Comparison of ENCODE assay signal across 11 mouse cellular contexts in genomic region chr3:3000199-3000598, GRCm38 (mm10).
DNase-seq lines count a peak whose midpoint lies in the region; ATAC-seq lines count a peak whose summit lies in the region.
"Had no signal": no experiment of that assay in that cellular context is flagged by ENCODE, and none has a peak within 500 bp of the region (broad histone marks: within the 10 kb centered on the region; RNA-seq: fewer than 3 reads in every experiment).

No protein-coding gene starts in this region.

- 0 out of 2 replicates have a peak, but pooled peaks have one; percentile 42 for ATAC-seq in megakaryocyte progenitor cell, adult 5-6 weeks (replicated peaks; ENCODE audit: poor library complexity)
- ATAC-seq in cerebellum, adult (ENCODE audit: insufficient number of reproducible peaks, low FRiP score, low TSS enrichment): no peak

- intact Hi-C loops in heart, postnatal 25 days (cut with DNase I): no loop called here

- DNase-seq in heart, postnatal 4 days: peak; percentile 2
- no peak for DNase-seq in heart, postnatal 25 days (ENCODE audit: low spot score)
- DNase-seq in 3134 (ENCODE audit: extremely low read depth, insufficient read length, low spot score): peak; percentile 23
- DNase-seq in MEL-GATA-1-ER (ENCODE audit: extremely low read depth, low read depth): peak; percentile 40
- no peak for DNase-seq in gastrocnemius, adult 8-10 months (ENCODE audit: low spot score in 2 of 2)
- DNase-seq in left cerebral cortex, adult 18-20 months (ENCODE audit: low spot score in 2 of 2): no peak
- DNase-seq: gastrocnemius, postnatal 25 days; kidney, postnatal 10 days; thymus, adult 2 months had no signal

Comparison
In these comparisons a context has a peak if more than half of its experiments do, and no peak if none do; other contexts are left out.
1. DNase-seq: peak in heart, postnatal 4 days (single experiment), 3134 (single experiment) and MEL-GATA-1-ER (single experiment); none in heart, postnatal 25 days (single experiment), gastrocnemius, adult 8-10 months (0 of 2) and left cerebral cortex, adult 18-20 months (0 of 2).